Mouse (Mus musculus): ENCODE measurements around the gene Ktn1. TPM values are rescaled to one million over a fixed set of nuclear protein-coding genes. Genes with fewer than 3 reads are reported as not detected.

Ktn1 gene
- polyA plus RNA-seq, 1 experiment from 2014 or later, result 68.6 TPM

DNA sequence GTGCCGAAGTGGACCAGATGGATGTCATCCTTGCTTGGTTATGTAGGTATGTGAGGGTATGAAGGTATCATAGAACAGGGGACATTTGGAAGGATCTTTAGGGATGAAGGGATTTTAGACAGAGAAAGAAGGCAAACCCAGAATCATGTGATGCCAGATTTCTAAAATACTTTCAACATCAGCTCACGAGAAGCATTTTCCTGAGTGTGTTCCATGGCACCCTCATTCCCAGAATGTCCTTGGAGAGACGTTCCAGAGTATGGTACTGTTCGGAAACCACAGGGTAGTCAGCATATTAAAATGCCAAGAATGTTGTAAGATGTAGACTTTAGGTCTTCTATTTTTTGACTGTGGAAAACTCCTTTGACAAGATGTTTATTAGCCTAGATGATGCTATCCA lies 123.2 kb downstream of the Ktn1 start:
- H3K27ac ChIP-seq, result no peak overlapping the region
- H3K4me3 ChIP-seq (replicated peaks), result no peak overlapping the region
- H3K4me2 ChIP-seq (replicated peaks), result no peak overlapping the region
- no peak for ATAC-seq
- H3K9ac ChIP-seq (replicated peaks), result no peak overlapping the region
- no peaks in the 10 kb centered on the region for H3K9me3 ChIP-seq
- H3K36me3 ChIP-seq, result no peaks in the 10 kb centered on the region
- no peaks in the 10 kb centered on the region for H3K27me3 ChIP-seq
- WGBS, result 88% methylated on average over 4 of the region's 4 CpGs
- H3K4me1 ChIP-seq (replicated peaks), result no peaks in the 10 kb centered on the region

- 94% methylated on average over 3 of the region's 3 CpGs for WGBS
- Histone ChIP-seq H3K27me3 (no peaks in the 10 kb centered on the region), H3K9me3 (no peaks in the 10 kb centered on the region)
Measured at GRCm38 (mm10) chr14:47775543-47775942, 127.3 kb downstream of the Ktn1 start.

GRCm38 (mm10) chr14:47776260-47777035 lies 128.2 kb downstream of the Ktn1 start:
- H3K4me3 ChIP-seq (replicated peaks), result no peak overlapping the region
- ATAC-seq, result no peak
- H3K4me1 ChIP-seq (replicated peaks), result no peaks in the 10 kb centered on the region
- no peak overlapping the region for H3K4me2 ChIP-seq (replicated peaks)
- H3K27ac ChIP-seq, result no peak overlapping the region
- H3K27me3 ChIP-seq, result no peaks in the 10 kb centered on the region
- H3K9ac ChIP-seq (replicated peaks), result no peak overlapping the region
- 88% methylated on average over 6 of the region's 6 CpGs for WGBS
- no peaks in the 10 kb centered on the region for H3K9me3 ChIP-seq
- H3K36me3 ChIP-seq, result no peaks in the 10 kb centered on the region

More at GRCm38 (mm10) chr14:47775543-47775942, 127.3 kb downstream of the Ktn1 start:
- Histone ChIP-seq H3K9ac (replicated peaks) (no peak overlapping the region), H3K27ac (no peak overlapping the region), H3K4me1 (replicated peaks) (no peaks in the 10 kb centered on the region), H3K36me3 (no peaks in the 10 kb centered on the region), H3K4me3 (replicated peaks) (no peak overlapping the region), H3K4me2 (replicated peaks) (no peak overlapping the region)
- ATAC-seq, result no peak

- Histone ChIP-seq H3K36me3 (no peaks in the 10 kb centered on the region), H3K27me3 (no peaks in the 10 kb centered on the region), H3K9ac (replicated peaks) (no peak overlapping the region), H3K4me1 (replicated peaks) (no peaks in the 10 kb centered on the region), H3K4me2 (replicated peaks) (no peak overlapping the region), H3K27ac (no peak overlapping the region), H3K4me3 (replicated peaks) (no peak overlapping the region), H3K9me3 (no peaks in the 10 kb centered on the region)
- 19% methylated on average over 4 of the region's 4 CpGs for WGBS
- ATAC-seq, result no peak
Measured at GRCm38 (mm10) chr14:47786112-47786511, 137.9 kb downstream of the Ktn1 start.

Other genes with a start within 250 kb of the Ktn1 start
- gene Dlgap5, start 230.0 kb upstream of the Ktn1 start, polyA plus RNA-seq (2015; fragmentation: Nextera tagmentation; extraction: Ambion mirVana), result 20.1 and 21.1 TPM in 2 replicates
- gene Fbxo34, start 198.0 kb upstream of the Ktn1 start, polyA plus RNA-seq (2015; fragmentation: Nextera tagmentation; extraction: Ambion mirVana), result 24.9 and 26.6 TPM in 2 replicates
- 21.2 and 21.9 TPM in 2 replicates for gene Atg14, start 77.8 kb upstream of the Ktn1 start, polyA plus RNA-seq (2015; fragmentation: Nextera tagmentation; extraction: Ambion mirVana)

All from midbrain, embryonic 13.5 days (tissue).